ENCODE assay signal across 17 mouse cellular contexts in genomic region chr10:17569577-17570113, GRCm38 (mm10).
DNase-seq lines count a peak whose midpoint lies in the region; ATAC-seq and TF ChIP-seq lines count a peak whose summit lies in the region.
"Had no signal": no experiment of that assay in that cellular context is flagged by ENCODE, and none has a peak within 500 bp of the region (broad histone marks: within the 10 kb centered on the region; RNA-seq: fewer than 3 reads in every experiment).

No protein-coding gene starts in this region.

- TF ChIP-seq POLR2A in cerebellum, adult 2 months (IDR thresholded peaks at IDR 0.05; ENCODE audit: borderline replicate concordance, insufficient read depth, low read length) = no peak

- DNase-seq in liver, embryonic 11.5 days (ENCODE audit: low spot score) = no peak
- peak; percentile 53 for DNase-seq in kidney, postnatal 0 days (ENCODE audit: low spot score)
- DNase-seq in urinary bladder, postnatal 36 days (ENCODE audit: low spot score in 2 of 2) = no peak
- DNase-seq in left cerebral cortex, adult 9 months (ENCODE audit: low spot score in 2 of 2) = no peak
- DNase-seq in cerebellum, adult 2 months = no peak
- DNase-seq: cerebellum, postnatal 14 days; forebrain, postnatal 0 days; midbrain, embryonic 14.5 days had no signal

- no peaks in the 10 kb centered on the region for H3K36me3 ChIP-seq in liver, embryonic 12.5 days
- no peaks in the 10 kb centered on the region for H3K36me3 ChIP-seq in liver, embryonic 11.5 days (ENCODE audit: control insufficient read depth, insufficient read depth, low read length)
- no peaks in the 10 kb centered on the region for H3K36me3 ChIP-seq in intestine, postnatal 0 days (ENCODE audit: control insufficient read depth, insufficient read depth)
- no peaks in the 10 kb centered on the region for H3K36me3 ChIP-seq in kidney, postnatal 0 days (ENCODE audit: insufficient read depth, low read length)
- no peaks in the 10 kb centered on the region for H3K36me3 ChIP-seq in stomach, embryonic 15.5 days
- H3K36me3 ChIP-seq: hindbrain, embryonic 13.5 days; limb, embryonic 13.5 days had no signal

- no peaks in the 10 kb centered on the region for H3K9me3 ChIP-seq in liver, embryonic 12.5 days (replicated peaks)
- H3K9me3 ChIP-seq in liver, embryonic 11.5 days (ENCODE audit: control insufficient read depth, low read length) = no peaks in the 10 kb centered on the region
- no peaks in the 10 kb centered on the region for H3K9me3 ChIP-seq in intestine, postnatal 0 days (ENCODE audit: control insufficient read depth)
- H3K9me3 ChIP-seq in kidney, postnatal 0 days (replicated peaks; ENCODE audit: low read length) = no peaks in the 10 kb centered on the region
- no peaks in the 10 kb centered on the region for H3K9me3 ChIP-seq in stomach, embryonic 15.5 days
- H3K9me3 ChIP-seq: hindbrain, embryonic 13.5 days; limb, embryonic 13.5 days had no signal

- no peak overlapping the region for H3K4me2 ChIP-seq in liver, embryonic 12.5 days
- no peak overlapping the region for H3K4me2 ChIP-seq in liver, embryonic 11.5 days
- peak overlapping the region; percentile 35 for H3K4me2 ChIP-seq in intestine, postnatal 0 days (replicated peaks; ENCODE audit: low read depth)
- H3K4me2 ChIP-seq in kidney, postnatal 0 days (ENCODE audit: low read length) = no peak overlapping the region
- H3K4me2 ChIP-seq in stomach, embryonic 15.5 days = no peak overlapping the region; the same call in 1 of the 2 replicates
- H3K4me2 ChIP-seq: hindbrain, embryonic 13.5 days; limb, embryonic 13.5 days had no signal

- ATAC-seq in liver, embryonic 12.5 days = 0 out of 2 replicates have a peak, but pooled peaks have one; percentile 2
- ATAC-seq in liver, embryonic 11.5 days (replicated peaks; ENCODE audit: low FRiP score) = no peak
- peak; percentile 80 for ATAC-seq in intestine, postnatal 0 days
- ATAC-seq in kidney, postnatal 0 days (replicated peaks; ENCODE audit: low FRiP score, low read depth) = peak; percentile 90
- ATAC-seq in stomach, embryonic 15.5 days (ENCODE audit: insufficient read depth, low FRiP score, low read depth) = peak; percentile 90
- ATAC-seq: forebrain, postnatal 0 days had no signal

- 80% methylated on average over 6 of the region's 6 CpGs for WGBS in liver, embryonic 12.5 days (ENCODE audit: insufficient replicate concordance)
- 82% methylated on average over 6 of the region's 6 CpGs for WGBS in liver, embryonic 11.5 days
- WGBS in intestine, postnatal 0 days = 42% methylated on average over 6 of the region's 6 CpGs
- 58% methylated on average over 6 of the region's 6 CpGs for WGBS in kidney, postnatal 0 days
- 60% methylated on average over 6 of the region's 6 CpGs for WGBS in stomach, embryonic 15.5 days
- WGBS in cerebellum, adult 2 months = 86% methylated on average over 6 of the region's 6 CpGs

- no peak overlapping the region for H3K27ac ChIP-seq in liver, embryonic 12.5 days
- no peak overlapping the region for H3K27ac ChIP-seq in liver, embryonic 11.5 days (ENCODE audit: low read depth, low read length)
- H3K27ac ChIP-seq in intestine, postnatal 0 days (ENCODE audit: low read depth, low read length) = no peak overlapping the region
- peak overlapping the region; percentile 66 for H3K27ac ChIP-seq in kidney, postnatal 0 days
- H3K27ac ChIP-seq in stomach, embryonic 15.5 days = peak overlapping the region; percentile 74
- H3K27ac ChIP-seq in cerebellum, adult 2 months (ENCODE audit: insufficient read depth, low read length) = no peak overlapping the region
- H3K27ac ChIP-seq: hindbrain, embryonic 13.5 days; layer of hippocampus, adult 2 months; left cerebral cortex, adult 2 months; limb, embryonic 13.5 days; macrophage had no signal

- H3K9ac ChIP-seq in liver, embryonic 12.5 days = no peak overlapping the region
- H3K9ac ChIP-seq in liver, embryonic 11.5 days (ENCODE audit: low read depth, low read length) = no peak overlapping the region
- H3K9ac ChIP-seq in intestine, postnatal 0 days (ENCODE audit: low read depth, low read length) = no peak overlapping the region
- H3K9ac ChIP-seq in kidney, postnatal 0 days (ENCODE audit: low read depth, low read length) = no peak overlapping the region
- no peak overlapping the region for H3K9ac ChIP-seq in stomach, embryonic 15.5 days
- H3K9ac ChIP-seq: forebrain, postnatal 0 days; hindbrain, embryonic 13.5 days; limb, embryonic 13.5 days had no signal

- H3K4me1 ChIP-seq in liver, embryonic 12.5 days = peaks cover 16% of the 10 kb centered on the region
- H3K4me1 ChIP-seq in liver, embryonic 11.5 days (replicated peaks; ENCODE audit: control insufficient read depth, insufficient read depth, low read length) = peaks cover 6% of the 10 kb centered on the region
- H3K4me1 ChIP-seq in intestine, postnatal 0 days (replicated peaks; ENCODE audit: control insufficient read depth, insufficient read depth, low read length) = peaks cover 5% of the 10 kb centered on the region; the same call in 1 of the 2 replicates
- no peaks in the 10 kb centered on the region; the same call in 1 of the 2 replicates for H3K4me1 ChIP-seq in kidney, postnatal 0 days (replicated peaks; ENCODE audit: insufficient read depth, low read length)
- 0 out of 2 replicates have a peak, but pooled peaks cover under 1% of the 10 kb centered on the region for H3K4me1 ChIP-seq in stomach, embryonic 15.5 days
- no peaks in the 10 kb centered on the region for H3K4me1 ChIP-seq in cerebellum, adult 2 months (ENCODE audit: control insufficient read depth, insufficient read depth, low read length)
- H3K4me1 ChIP-seq: hindbrain, embryonic 13.5 days; limb, embryonic 13.5 days had no signal

- TF ChIP-seq CTCF in intestine, postnatal 0 days (IDR thresholded peaks at IDR 0.05; ENCODE audit: low read depth) = no peak
- TF ChIP-seq CTCF in kidney, postnatal 0 days (IDR thresholded peaks at IDR 0.05; ENCODE audit: low read depth) = no peak
- TF ChIP-seq CTCF in cerebellum, adult 2 months (IDR thresholded peaks at IDR 0.05; ENCODE audit: borderline replicate concordance, insufficient read depth, low read depth, low read length) = no peak

- H3K27me3 ChIP-seq in liver, embryonic 12.5 days (replicated peaks) = no peaks in the 10 kb centered on the region
- H3K27me3 ChIP-seq in liver, embryonic 11.5 days (replicated peaks; ENCODE audit: control insufficient read depth, insufficient read depth, low read length) = no peaks in the 10 kb centered on the region
- no peaks in the 10 kb centered on the region for H3K27me3 ChIP-seq in intestine, postnatal 0 days (replicated peaks; ENCODE audit: control insufficient read depth, insufficient read depth, low read length)
- H3K27me3 ChIP-seq in kidney, postnatal 0 days (ENCODE audit: insufficient read depth, low read length) = no peaks in the 10 kb centered on the region
- no peaks in the 10 kb centered on the region for H3K27me3 ChIP-seq in stomach, embryonic 15.5 days (replicated peaks)
- H3K27me3 ChIP-seq in cerebellum, adult 2 months (ENCODE audit: control insufficient read depth, insufficient read depth, low read length) = no peaks in the 10 kb centered on the region
- H3K27me3 ChIP-seq: hindbrain, embryonic 13.5 days; limb, embryonic 13.5 days had no signal

- no peak overlapping the region for H3K4me3 ChIP-seq in liver, embryonic 12.5 days
- no peak overlapping the region for H3K4me3 ChIP-seq in liver, embryonic 11.5 days (ENCODE audit: low read depth, low read length)
- H3K4me3 ChIP-seq in intestine, postnatal 0 days (ENCODE audit: low read depth, low read length) = no peak overlapping the region
- no peak overlapping the region for H3K4me3 ChIP-seq in kidney, postnatal 0 days (replicated peaks; ENCODE audit: low read depth, low read length)
- H3K4me3 ChIP-seq in stomach, embryonic 15.5 days (replicated peaks) = no peak overlapping the region
- no peak overlapping the region for H3K4me3 ChIP-seq in cerebellum, adult 2 months (replicated peaks; ENCODE audit: insufficient read depth, low read depth, low read length)
- H3K4me3 ChIP-seq: erythroblast, embryonic 14.5 days; hindbrain, embryonic 13.5 days; layer of hippocampus, adult 2 months; left cerebral cortex, adult 2 months; limb, embryonic 13.5 days had no signal

Comparison
In these comparisons a context has a peak if more than half of its experiments do, and no peak if none do; other contexts are left out.
1. H3K27ac ChIP-seq: peak in kidney, postnatal 0 days (single experiment) and stomach, embryonic 15.5 days (single experiment); none in liver, embryonic 12.5 days (single experiment), liver, embryonic 11.5 days (single experiment), intestine, postnatal 0 days (single experiment) and cerebellum, adult 2 months (single experiment).